Mouse (Mus musculus) neural tube, embryonic 12.5 days (tissue): Measurements from ENCODE around the gene Tsen54. TPM values are rescaled to one million over a fixed set of nuclear protein-coding genes. Genes with fewer than 3 reads are reported as not detected.
"Not testable (repeated sequence)": the region's sequence is repeated elsewhere in the genome, so short reads cannot be mapped to it uniquely, and the experiment has no call there.

ENCODE experiments used
- ATAC-seq: fragments of 200-750 bp; cut with Nextera tagmentation; 2 replicates; pipeline ENCODE4 v1.8.0; 2017; ENCODE audit warnings: low read depth, mild to moderate bottlenecking, moderate TSS enrichment, moderate library complexity; ENCODE audit not compliant: low FRiP score
- H3K27ac ChIP-seq: fragments of 300-500 bp; sonication (generic); 2 replicates; pipeline ENCODE4 v1.5.1; 2016
- H3K27me3 ChIP-seq: fragments of 300-500 bp; sonication (generic); replicated peaks from 2 replicates; pipeline ENCODE4 v1.6.1; 2016; ENCODE audit warnings: mild to moderate bottlenecking
- H3K36me3 ChIP-seq: fragments of 300-500 bp; sonication (generic); 2 replicates; pipeline ENCODE4 v1.6.1; 2016; ENCODE audit warnings: mild to moderate bottlenecking
- H3K4me1 ChIP-seq: fragments of 300-500 bp; sonication (generic); 2 replicates; pipeline ENCODE4 v1.6.1; 2016
- H3K4me2 ChIP-seq: fragments of 300-500 bp; sonication (generic); replicated peaks from 2 replicates; pipeline ENCODE4 v1.6.1; 2016; ENCODE audit warnings: mild to moderate bottlenecking
- H3K4me3 ChIP-seq: fragments of 300-500 bp; sonication (generic); 2 replicates; pipeline ENCODE4 v1.5.1; 2016
- H3K9ac ChIP-seq: fragments of 300-500 bp; sonication (generic); 2 replicates; pipeline ENCODE4 v1.6.1; 2016; ENCODE audit warnings: mild to moderate bottlenecking
- H3K9me3 ChIP-seq: fragments of 300-500 bp; sonication (generic); 2 replicates; pipeline ENCODE4 v1.6.1; 2016; ENCODE audit warnings: mild to moderate bottlenecking
- WGBS: fragments of 180-500 bp; shearing (Covaris S2); methylation state at CpG from one replicate; pipeline ENCODE4 v1.1.7; 2016; 5-methylcytosine and 5-hydroxymethylcytosine counted together
- microRNA-seq: library from miRNA; unstranded; fragments of <30 nt; microRNA quantifications from one replicate; pipeline ENCODE4, GENCODE M21; 2017
- polyA plus RNA-seq: library from polyadenylated mRNA; unstranded; fragments of >200 nt; fragmentation: Nextera tagmentation; extraction: Ambion mirVana; gene quantifications from 2 replicates; pipeline ENCODE4 v1.2.1, GENCODE M21; 2016

The Tsen54 gene
- polyA plus RNA-seq, 1 experiment from 2014 or later, result 26.4 TPM

DNA sequence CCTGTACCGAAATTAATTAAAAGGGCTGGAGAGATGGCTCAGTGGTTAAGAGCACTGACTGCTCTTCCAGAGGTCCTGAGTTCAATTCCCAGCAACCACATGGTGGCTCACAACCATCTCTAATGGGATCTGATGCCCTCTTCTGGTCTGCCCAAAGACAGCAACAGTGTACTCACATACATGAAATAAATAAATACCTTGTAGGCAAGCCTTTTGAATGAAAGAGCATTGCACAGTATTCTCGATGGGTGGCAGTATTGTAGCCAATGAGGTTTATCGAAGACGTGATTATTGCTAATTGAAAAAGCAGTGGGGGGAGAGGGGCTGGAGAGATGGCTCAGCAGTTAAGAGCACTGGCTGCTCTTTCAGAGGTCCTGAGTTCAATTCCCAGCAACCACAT lies 42.6 kb downstream of the Tsen54 start:
- H3K36me3 ChIP-seq, ATAC-seq, H3K9ac ChIP-seq, H3K4me2 ChIP-seq, H3K4me3 ChIP-seq, H3K9me3 ChIP-seq, H3K27ac ChIP-seq: not testable (repeated sequence)
- WGBS, result 94% methylated on average over 4 of the region's 4 CpGs
- peaks cover 53% of the 10 kb centered on the region for H3K27me3 ChIP-seq
- H3K4me1 ChIP-seq, result peaks cover 13% of the 10 kb centered on the region

GRCm38 (mm10) chr11:115857936-115858335 lies 43.4 kb downstream of the Tsen54 start:
- H3K9ac ChIP-seq, result no peak overlapping the region
- no peak overlapping the region for H3K4me3 ChIP-seq
- no peak overlapping the region for H3K27ac ChIP-seq
- no peaks in the 10 kb centered on the region for H3K36me3 ChIP-seq
- peak overlapping the region; percentile 58; the same call in 1 of the 2 replicates for H3K4me2 ChIP-seq
- peaks cover 54% of the 10 kb centered on the region for H3K27me3 ChIP-seq
- ATAC-seq, result no peak
- H3K9me3 ChIP-seq, result no peaks in the 10 kb centered on the region
- 49% methylated on average over 13 of the region's 13 CpGs for WGBS
- peaks cover 13% of the 10 kb centered on the region for H3K4me1 ChIP-seq

DNA sequence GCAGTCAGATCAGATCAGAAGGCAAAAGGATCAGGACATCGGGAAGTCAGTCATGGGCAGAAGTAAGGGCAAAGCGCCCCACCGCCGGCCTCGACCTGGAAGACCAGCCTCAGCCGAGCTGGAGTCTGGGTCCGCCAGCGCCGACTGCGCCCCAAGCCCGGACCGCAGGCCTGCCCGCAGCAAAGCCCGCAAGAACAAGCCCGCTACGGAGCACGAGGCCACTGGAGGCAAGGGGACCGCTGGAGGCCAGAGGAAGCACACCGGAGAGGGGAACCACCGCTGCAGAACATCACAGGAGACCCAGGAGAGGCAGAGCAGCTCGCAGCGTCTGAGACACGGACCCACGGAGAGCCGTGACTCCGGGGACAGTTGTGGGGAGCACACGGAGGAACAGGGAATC lies 43.8 kb downstream of the Tsen54 start, which contains the start of gene Myo15b:
Gene Myo15b (plus strand): TSS at position 53 of the 400 bp plus-strand sequence.
- H3K4me1 ChIP-seq, result peaks cover 13% of the 10 kb centered on the region
- H3K9me3 ChIP-seq, result no peaks in the 10 kb centered on the region
- peak within 1 kb of the TSS; percentile 36 for H3K4me3 ChIP-seq
- H3K9ac ChIP-seq, result peak within 1 kb of the TSS; percentile 44; the same call in 1 of the 2 replicates
- H3K27ac ChIP-seq, result no peak within 1 kb of the TSS
- H3K27me3 ChIP-seq, result peaks cover 54% of the 10 kb centered on the region
- 11% methylated on average over 27 of the region's 27 CpGs for WGBS
- peak within 1 kb of the TSS; percentile 58 for H3K4me2 ChIP-seq
- no peak for ATAC-seq
- H3K36me3 ChIP-seq, result no peaks in the 10 kb centered on the region

DNA sequence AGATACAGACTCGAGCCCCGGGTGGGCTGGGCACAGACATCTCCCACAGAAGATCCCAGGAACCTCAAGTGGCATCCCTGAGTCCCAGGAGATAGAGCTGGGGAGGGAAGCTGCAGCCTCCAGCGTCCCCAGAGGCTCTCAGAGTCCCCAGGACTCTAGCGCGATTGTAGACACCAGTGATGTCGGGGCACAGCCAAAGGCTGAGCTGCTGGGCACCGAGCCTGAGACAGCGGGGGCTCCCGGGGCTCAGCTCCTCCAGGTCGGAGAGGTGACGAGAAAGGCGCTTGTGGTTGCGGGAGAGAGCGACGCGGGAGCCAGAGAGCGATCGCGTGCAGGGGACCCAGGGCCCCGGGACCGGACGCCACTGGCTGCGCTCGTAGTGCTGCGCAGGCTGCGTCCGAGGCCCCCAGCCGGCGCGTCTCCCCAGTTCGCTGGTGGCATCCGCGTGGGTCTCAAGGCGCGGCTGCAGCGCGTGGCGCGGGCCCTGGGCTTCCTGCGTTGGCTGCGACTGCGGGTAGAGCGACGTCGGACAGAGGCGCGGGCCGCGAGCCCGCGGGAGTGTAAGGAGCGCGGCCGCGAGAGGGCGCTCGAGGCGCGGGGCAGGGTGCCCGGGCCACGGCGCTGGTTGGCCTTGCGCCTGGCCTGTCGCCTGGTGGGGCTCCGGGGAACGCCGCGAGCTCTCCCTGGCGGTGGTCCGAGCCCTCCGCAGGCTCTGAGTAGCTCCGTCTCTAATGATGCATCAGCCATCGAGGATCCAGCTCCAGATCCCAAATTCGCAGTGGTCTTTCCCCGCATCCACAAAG lies 44.8 kb downstream of the Tsen54 start:
- 2% methylated on average over 75 of the region's 75 CpGs for WGBS
- peak overlapping the region; percentile 58 for H3K4me2 ChIP-seq
- H3K9me3 ChIP-seq, result no peaks in the 10 kb centered on the region
- H3K27ac ChIP-seq, result no peak overlapping the region
- peak; percentile 85 for ATAC-seq
- H3K9ac ChIP-seq, result peak overlapping the region; percentile 44; the same call in 1 of the 2 replicates
- H3K4me1 ChIP-seq, result peaks cover 13% of the 10 kb centered on the region
- H3K4me3 ChIP-seq, result peak overlapping the region; percentile 36
- peaks cover 52% of the 10 kb centered on the region for H3K27me3 ChIP-seq
- H3K36me3 ChIP-seq, result no peaks in the 10 kb centered on the region

DNA sequence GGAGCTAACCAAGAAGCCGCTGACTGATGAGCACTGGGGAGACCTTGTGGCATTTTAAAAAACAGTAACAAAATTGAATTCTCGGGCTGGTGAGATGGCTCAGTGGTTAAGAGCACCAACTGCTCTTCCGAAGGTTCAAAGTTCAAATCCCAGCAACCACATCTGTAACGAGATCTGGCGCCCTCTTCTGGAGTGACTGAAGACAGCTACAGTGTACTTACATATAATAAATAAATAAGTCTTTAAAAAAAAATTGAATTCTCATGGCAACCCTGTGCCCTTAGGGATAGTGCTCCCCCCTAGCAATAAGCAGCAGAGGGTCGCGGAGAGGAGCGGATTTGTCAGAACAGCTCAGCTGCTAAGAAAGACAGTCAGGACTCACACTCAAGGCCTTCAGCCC lies 49.4 kb downstream of the Tsen54 start:
- H3K27me3 ChIP-seq, result peaks cover 27% of the 10 kb centered on the region
- H3K9me3 ChIP-seq, result no peaks in the 10 kb centered on the region
- H3K36me3 ChIP-seq, result no peaks in the 10 kb centered on the region
- ATAC-seq, result no peak
- no peak overlapping the region for H3K4me2 ChIP-seq
- H3K4me3 ChIP-seq, result no peak overlapping the region
- H3K4me1 ChIP-seq, result peaks cover 6% of the 10 kb centered on the region
- WGBS, result 85% methylated on average over 8 of the region's 8 CpGs
- no peak overlapping the region for H3K27ac ChIP-seq
- H3K9ac ChIP-seq, result no peak overlapping the region

GRCm38 (mm10) chr11:115869393-115869792 lies 54.9 kb downstream of the Tsen54 start:
- 93% methylated on average over 8 of the region's 8 CpGs for WGBS
- H3K9ac ChIP-seq, result no peak overlapping the region
- H3K4me2 ChIP-seq, result no peak overlapping the region
- no peak for ATAC-seq
- no peaks in the 10 kb centered on the region for H3K9me3 ChIP-seq
- no peaks in the 10 kb centered on the region for H3K27me3 ChIP-seq
- H3K36me3 ChIP-seq, result no peaks in the 10 kb centered on the region
- H3K4me3 ChIP-seq, result no peak overlapping the region
- no peaks in the 10 kb centered on the region for H3K4me1 ChIP-seq
- H3K27ac ChIP-seq, result no peak overlapping the region

- no peaks in the 10 kb centered on the region for H3K4me1 ChIP-seq
- no peak overlapping the region for H3K9ac ChIP-seq
- no peak overlapping the region for H3K4me3 ChIP-seq
- H3K27ac ChIP-seq, result no peak overlapping the region
- H3K27me3 ChIP-seq, result no peaks in the 10 kb centered on the region
- WGBS, result 70% methylated on average over 4 of the region's 4 CpGs
- H3K4me2 ChIP-seq, result no peak overlapping the region
- no peaks in the 10 kb centered on the region for H3K9me3 ChIP-seq
- H3K36me3 ChIP-seq, result no peaks in the 10 kb centered on the region
- ATAC-seq, result no peak
Observed at GRCm38 (mm10) chr11:115872437-115872836, 57.9 kb downstream of the Tsen54 start.

Small RNA genes lying within 50 kb of the gene (microRNA-seq; reads per million reads assigned to microRNA genes)
- not detected for gene Mir5621

Other genes with a start within 250 kb of the Tsen54 start
- 85.2 and 90.2 TPM in 2 replicates for gene Mrps7, start 210.8 kb upstream of the Tsen54 start, polyA plus RNA-seq
- 33.7 and 38.5 TPM in 2 replicates for gene Gga3, start 210.7 kb upstream of the Tsen54 start, polyA plus RNA-seq
- 11.6 and 12.5 TPM in 2 replicates for gene Mif4gd, start 201.8 kb upstream of the Tsen54 start, polyA plus RNA-seq
- 27.5 and 28.2 TPM in 2 replicates for gene Slc25a19, start 186.4 kb upstream of the Tsen54 start, polyA plus RNA-seq
- 173 and 186 TPM in 2 replicates for gene Grb2, start 106.1 kb upstream of the Tsen54 start, polyA plus RNA-seq
- 32.6 and 34.7 TPM in 2 replicates for gene Tmem94, start 49.3 kb upstream of the Tsen54 start, polyA plus RNA-seq
- gene Caskin2, start 1.1 kb upstream of the Tsen54 start, polyA plus RNA-seq, result 14.4 and 16.7 TPM in 2 replicates
- 3.9 and 5.7 TPM in 2 replicates for gene Llgl2, start 9.3 kb downstream of the Tsen54 start, polyA plus RNA-seq
- gene Myo15b, start 43.7 kb downstream of the Tsen54 start, polyA plus RNA-seq, result 0.11 and 0.19 TPM in 2 replicates
- 1.8 and 2.7 TPM in 2 replicates for gene Smim5, start 85.2 kb downstream of the Tsen54 start, polyA plus RNA-seq
- gene Smim6, start 97.3 kb downstream of the Tsen54 start, polyA plus RNA-seq, result 0.83 and 1.0 TPM in 2 replicates
- gene Sap30bp, start 118.6 kb downstream of the Tsen54 start, polyA plus RNA-seq, result 53.7 and 54.8 TPM in 2 replicates
- gene Recql5, start 118.8 kb downstream of the Tsen54 start, polyA plus RNA-seq, result 24.2 and 30.2 TPM in 2 replicates
- gene Itgb4, start 160.0 kb downstream of the Tsen54 start, polyA plus RNA-seq, result 0.99 and 1.4 TPM in 2 replicates
- gene Galk1, start 198.0 kb downstream of the Tsen54 start, polyA plus RNA-seq, result 100 and 109 TPM in 2 replicates
- gene H3f3b, start 213.2 kb downstream of the Tsen54 start, polyA plus RNA-seq, result 2,060 and 2,115 TPM in 2 replicates
- gene Unk, start 215.6 kb downstream of the Tsen54 start, polyA plus RNA-seq, result 47.9 and 48.6 TPM in 2 replicates